Mouse (Mus musculus): ENCODE measurements around the gene Mtg2.

The Mtg2 gene

GRCm38 (mm10) chr2:180053001-180053400 lies 17.4 kb upstream of the Mtg2 start:
- no peak for DNase-seq

DNA sequence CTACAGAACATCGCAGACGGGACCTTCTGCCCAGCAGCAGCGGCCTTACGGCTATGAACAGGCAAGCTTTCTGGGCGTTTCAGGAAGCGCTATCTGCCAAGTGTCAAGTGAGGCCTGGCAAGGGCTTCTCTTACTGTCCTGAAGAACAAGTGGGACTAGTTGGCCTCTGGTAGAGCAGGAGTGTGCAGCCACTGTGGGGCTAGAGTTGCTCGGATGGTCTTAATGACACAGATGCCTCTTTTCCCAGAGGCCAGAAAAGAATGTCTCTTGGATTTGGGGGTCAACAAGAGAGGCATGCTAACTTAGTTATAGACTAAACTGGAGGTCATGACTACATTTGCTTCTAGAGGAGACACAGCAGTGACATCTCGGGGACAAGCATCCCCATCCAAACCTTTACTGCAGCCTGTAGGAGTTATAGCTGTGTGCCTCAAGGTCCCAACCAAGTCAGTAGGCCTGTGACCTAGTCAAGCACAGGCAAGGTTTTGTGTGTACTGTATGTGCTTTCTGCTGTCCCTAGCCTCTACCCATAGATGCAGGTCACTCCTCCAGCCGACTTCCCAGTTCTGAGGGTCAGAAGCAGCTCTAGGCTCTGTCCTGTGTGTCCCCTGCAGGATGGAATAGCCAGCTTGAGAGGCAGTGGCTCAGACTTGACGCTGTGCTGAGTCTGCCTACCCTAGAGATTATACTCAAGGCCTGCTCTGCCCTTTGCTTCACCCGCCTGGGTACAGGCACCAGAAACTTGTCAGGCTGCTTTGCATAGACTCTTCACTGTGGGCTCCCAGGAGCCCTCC lies 6.9 kb upstream of the Mtg2 start:
- DNase-seq, result no peak

- DNase-seq, result no peak
Measured at GRCm38 (mm10) chr2:180069770-180070480, 463 bp upstream of the Mtg2 start.

DNA sequence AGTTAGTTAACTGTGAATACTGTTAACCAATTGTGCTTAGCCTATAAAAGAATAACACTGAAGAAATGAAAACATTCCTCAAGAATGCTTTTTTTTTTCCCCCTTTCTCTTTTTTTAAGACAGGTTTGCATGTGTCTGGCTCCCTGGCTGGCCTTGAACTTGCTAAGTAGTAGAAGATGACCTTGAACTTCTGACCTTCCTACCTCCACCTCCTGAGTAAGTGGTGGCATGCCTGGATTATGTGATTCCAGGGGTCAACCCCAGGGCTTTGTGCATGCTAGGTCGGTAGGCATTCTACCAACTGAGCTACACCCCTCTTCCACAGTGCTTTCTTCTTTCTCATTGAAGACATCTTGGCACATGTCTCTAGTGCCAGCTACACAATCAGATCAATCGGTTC lies 1.3 kb downstream of the Mtg2 start:
- no peak for DNase-seq

DNA sequence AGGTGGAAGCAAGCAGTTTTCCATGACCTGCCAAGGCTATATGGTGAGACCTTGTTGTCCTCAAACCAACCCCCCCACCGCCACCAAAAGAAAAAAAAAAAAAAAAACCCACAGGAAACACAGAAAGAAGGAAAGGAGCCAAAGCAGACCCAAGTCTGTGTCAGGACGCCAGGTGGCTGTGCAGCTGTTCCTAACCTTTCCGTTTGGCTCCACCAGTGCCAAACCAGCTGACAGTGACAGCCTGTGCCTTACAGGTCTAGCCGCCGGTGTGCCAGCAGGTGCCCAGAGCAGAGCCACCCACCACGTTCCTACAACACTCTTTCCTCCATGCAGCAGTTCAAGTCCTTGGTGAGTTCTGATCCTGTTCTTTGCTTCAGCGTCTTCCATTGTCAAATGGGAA lies 2.5 kb downstream of the Mtg2 start:
- no peak for DNase-seq

DNA sequence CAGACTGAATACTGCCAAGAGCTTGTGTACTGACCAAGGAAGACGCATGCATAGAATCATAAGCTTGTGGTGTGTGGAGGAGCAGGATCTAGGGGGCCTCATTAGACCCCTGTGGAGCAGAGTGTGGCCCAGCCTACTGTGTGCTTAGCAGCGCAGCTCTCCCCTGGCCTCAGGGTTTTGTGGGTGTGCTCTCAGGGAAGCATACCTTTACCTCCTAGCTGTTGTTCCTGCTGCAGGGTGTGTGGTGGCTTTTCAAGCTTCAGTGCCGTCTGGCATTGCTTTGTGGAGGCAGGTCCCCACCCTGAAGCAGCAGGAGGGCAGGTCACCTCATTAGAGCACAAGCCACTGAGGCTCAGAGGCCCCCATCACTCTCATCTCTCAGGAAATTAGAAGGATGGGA lies 7.2 kb downstream of the Mtg2 start:
- no peak for DNase-seq

DNA sequence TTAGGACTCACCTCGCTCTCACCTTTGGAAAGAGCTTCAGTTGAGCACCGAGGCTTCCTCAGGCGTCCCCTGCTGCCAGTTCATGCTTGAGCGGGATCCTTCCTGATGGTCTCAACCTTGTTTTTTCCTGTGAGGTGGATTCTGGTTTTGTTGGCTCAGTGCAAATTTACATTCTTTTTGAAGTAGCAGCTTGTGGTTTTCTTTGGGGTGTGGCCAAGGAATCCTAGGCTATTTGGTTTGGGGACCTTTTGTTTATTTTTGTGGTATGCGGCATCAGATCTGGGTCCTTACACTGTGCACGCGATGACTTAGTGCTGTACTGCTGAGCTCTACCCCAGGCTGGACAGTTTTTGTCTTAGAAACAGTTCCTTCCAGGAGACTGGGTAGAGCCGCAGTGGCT lies 10.3 kb downstream of the Mtg2 start:
- no peak for DNase-seq

DNA sequence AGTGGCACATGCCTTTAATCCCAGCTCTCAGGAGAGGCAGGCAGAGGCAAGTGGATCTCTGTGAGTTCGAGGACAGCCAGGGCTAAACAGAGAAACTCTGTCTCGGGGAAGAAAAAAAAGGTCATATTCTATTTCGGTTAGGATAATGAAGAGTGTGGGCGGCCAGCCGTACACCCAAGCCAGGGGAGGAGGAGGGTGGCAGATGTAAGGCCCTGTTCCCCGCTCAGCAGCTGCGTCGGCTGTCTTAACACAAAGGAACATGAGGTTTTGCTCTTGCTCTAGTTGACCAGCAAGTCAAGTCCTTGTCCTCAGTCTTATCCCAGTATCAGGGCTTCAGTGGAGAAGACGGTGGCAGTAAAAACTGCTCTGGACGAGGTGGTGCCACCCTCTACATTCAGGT lies 12.7 kb downstream of the Mtg2 start:
- DNase-seq, result no peak

DNA sequence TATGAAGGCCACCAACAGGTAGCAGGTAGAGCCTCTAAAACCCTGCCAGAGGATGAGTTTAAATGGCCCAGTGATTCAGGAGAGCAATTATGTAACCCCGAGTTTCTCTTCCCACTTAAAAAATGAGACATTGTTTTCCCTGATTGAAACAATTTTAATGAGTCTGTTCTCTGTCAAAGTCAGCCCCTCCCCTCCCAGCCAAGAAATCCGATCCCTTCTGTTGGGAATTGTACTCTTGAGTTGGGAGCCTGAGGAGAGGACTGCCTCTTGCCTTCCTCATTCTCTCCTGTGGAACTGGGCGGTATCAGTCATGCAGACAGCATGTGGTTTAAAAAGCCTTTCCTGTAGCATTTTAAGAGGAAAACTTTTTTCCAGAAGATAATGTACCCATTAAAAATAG lies 14.2 kb downstream of the Mtg2 start:
- no peak for DNase-seq

DNA sequence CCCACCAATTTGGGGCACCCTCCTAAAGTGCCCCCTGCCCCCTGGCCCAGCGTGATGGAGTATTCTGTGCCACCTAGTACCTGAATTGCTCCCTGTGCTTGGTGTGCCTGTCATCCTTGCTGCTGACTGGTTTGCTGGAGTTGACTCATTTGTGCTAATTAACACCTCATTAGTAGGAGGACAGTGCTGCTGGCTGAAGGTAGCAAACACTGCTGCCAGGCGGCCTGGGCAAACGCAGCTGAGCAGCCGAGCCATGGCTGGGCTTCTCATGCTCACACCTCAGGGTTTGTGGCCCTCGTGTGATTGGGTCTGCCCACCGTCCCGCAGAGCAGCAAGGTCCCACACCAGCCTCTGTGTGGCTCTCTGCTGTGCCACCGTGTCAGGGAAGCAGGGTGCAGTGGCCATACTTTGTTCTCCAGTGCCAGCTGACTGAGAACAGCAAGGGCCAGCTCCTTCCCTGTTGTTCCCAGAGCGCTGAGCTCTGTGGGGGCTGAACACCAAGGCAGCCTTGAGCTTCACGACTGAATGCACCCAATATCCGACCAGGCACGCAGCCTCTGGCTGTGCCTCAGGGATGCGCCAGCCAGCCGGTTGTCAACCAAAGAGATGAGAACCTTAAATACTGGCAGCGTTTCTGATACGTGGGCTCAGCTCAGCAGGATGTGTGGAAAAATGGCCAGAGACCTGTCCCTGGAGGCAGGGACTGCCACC lies 15.7 kb downstream of the Mtg2 start:
- DNase-seq, result no peak

DNA sequence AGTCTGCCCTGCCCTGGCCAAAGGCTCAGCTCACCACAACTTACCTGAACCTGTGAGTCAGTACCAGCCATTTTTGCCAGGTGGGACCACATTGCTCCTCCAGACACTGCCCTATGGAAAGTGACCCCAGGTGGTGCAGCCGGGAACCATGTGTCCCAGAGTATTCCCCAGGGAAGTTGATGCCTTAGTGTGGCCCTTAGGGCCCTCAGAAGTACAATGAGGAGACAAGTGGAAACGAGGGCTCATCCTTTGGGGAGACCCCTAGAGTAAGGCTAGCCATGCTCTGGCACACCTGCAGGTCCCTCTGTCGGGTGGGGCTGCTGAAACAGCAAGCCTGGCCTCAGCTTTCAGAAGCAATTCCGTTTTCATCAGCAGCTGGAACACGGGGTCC lies 16.2 kb downstream of the Mtg2 start:
- no peak for DNase-seq

DNA sequence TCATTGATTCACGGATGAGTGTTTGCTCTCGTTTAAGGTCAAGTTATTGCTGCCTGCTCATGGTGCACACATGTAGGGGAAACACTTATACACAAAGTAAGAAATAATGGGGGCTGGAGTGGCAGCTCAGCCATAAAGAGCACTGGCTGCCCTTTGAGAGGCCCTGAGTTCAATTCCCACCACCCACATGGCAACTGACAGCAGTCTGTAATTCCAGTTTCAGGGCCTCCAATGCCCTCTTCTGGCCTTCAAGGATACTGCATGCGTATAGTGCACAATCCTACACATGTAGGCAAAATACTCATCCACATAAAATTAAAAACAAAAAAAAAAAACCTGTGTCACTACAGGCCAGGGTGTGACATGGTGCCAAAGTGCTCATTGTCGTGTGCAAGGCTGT lies 17.1 kb downstream of the Mtg2 start:
- no peak for DNase-seq

DNA sequence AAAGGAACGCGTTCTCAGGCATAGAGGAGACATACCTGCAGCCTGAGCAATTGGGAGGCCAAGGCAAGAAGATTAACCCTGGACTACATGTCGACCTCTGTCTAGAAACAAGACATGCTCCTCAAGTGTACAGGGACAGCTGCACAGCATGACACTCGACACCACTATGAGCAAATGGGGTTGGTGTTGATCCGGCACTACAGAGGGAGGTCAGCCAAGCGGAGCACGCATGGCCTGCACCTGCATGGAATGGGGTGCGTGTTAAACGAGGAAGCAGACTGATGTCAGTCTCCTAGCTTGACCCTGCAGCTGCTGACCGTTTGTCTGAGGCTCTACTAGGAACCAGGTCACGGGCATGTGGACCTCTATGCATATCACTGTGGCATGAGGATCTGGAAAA lies 19.9 kb downstream of the Mtg2 start:
- no peak for DNase-seq

GRCm38 (mm10) chr2:180095711-180096110 lies 25.3 kb downstream of the Mtg2 start:
- DNase-seq, result no peak

- no peak for DNase-seq
Measured at GRCm38 (mm10) chr2:180097585-180097984, 27.2 kb downstream of the Mtg2 start.

GRCm38 (mm10) chr2:180098167-180098566 lies 27.8 kb downstream of the Mtg2 start:
- DNase-seq, result no peak

DNA sequence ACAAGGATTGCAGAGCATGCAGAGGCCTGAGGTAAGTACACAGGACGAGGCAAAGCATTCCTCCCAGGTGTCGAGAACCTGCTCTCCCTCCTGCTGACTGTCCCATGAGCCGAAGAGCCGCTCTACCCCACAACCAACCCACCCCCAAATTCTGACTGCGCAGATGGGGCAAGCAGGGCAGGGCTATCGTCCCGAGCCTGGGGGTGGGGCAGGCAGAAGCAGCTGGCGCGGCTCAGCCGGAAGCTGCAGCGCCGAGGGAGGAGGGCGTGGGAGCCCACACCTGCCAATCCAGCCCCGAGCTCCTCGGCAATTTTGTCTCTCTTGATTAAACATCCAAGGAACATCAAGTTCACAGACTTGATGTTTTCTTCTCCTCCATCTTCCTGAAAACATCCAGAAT lies 29.1 kb downstream of the Mtg2 start:
- no peak for DNase-seq

- DNase-seq, result no peak
Measured at GRCm38 (mm10) chr2:180103151-180103977, 33.0 kb downstream of the Mtg2 start.

DNA sequence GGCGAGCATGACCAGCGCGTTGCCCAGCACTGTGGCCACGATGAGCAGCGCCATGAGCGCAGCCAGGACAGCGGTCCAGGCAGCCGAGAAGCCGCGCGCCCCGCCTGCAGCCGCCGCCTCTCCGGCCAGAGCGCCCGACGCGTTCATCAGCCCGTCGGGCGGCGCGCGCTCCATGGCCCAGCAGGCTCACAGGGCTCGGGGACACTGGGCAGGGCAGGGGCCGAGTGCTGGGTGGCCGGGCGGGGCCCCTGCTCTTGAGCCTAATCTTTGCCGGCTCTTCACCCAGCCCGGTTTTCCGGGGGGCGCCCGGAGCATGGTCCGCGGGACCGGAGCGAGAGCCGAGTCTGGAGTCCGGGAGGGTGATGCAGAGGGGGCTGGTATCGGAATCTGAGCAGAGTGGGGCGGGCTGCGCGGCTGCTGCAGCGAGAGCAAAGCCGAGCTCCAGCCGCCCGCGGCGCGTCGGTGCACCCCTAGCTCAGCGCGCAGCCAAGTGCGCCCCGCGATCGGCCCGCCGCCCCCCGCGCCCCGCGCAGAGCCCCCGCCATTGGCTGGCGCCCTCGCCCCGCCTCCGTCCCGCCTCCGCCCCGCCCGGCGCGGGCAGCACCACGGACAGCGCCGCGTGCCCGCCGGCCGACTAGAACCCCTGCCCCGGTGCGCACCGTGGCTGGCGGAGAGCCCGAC lies 33.7 kb downstream of the Mtg2 start, which contains the start of gene Hrh3:
Hrh3 (minus strand) TSS at position 511 of the 681 bp plus-strand sequence.
- DNase-seq, result peak; percentile 61 to 77

GRCm38 (mm10) chr2:180104659-180105377 lies 34.4 kb downstream of the Mtg2 start:
- DNase-seq, result no peak

- DNase-seq, result no peak
Measured at GRCm38 (mm10) chr2:180105441-180106190, 35.2 kb downstream of the Mtg2 start.
